Mouse (Mus musculus): ENCODE measurements at regions not wholly inside any gene's neighbourhood (a gene's known extent, or its start where the extent isn't known, plus 50 kb on each side); places are given as distances from the start of the nearest gene placed in this dataset.
"Not testable (repeated sequence)": the region's sequence is repeated elsewhere in the genome, so short reads cannot be mapped to it uniquely, and the experiment has no call there.

GRCm38 (mm10) chr15:43581246-43581645 lies 3447.1 kb downstream of the 9330182O14Rik start:
- intact Hi-C loops (cut with DNase I) = no loop called here

GRCm38 (mm10) chr15:43585751-43586150 lies 3451.6 kb downstream of the 9330182O14Rik start:
- DNase-seq = no peak
- intact Hi-C loops (cut with DNase I) = no loop called here

More at GRCm38 (mm10) chr15:43581246-43581645, 3447.1 kb downstream of the 9330182O14Rik start:
- no peak for DNase-seq

- DNase-seq = no peak
- intact Hi-C loops (cut with DNase I) = no loop called here
These were observed 3453.9 kb downstream of the 9330182O14Rik start for GRCm38 (mm10) chr15:43588021-43588420.

- DNase-seq = no peak
- intact Hi-C loops (cut with DNase I) = no loop called here
These were observed 3473.5 kb downstream of the 9330182O14Rik start for GRCm38 (mm10) chr15:43607700-43608099.

- intact Hi-C loops (cut with DNase I) = no loop called here
These were observed 3475.7 kb downstream of the 9330182O14Rik start for GRCm38 (mm10) chr15:43609901-43610300.

GRCm38 (mm10) chr15:43614004-43614661 lies 3480.0 kb downstream of the 9330182O14Rik start:
- intact Hi-C loops (cut with DNase I) = no loop called here
- no peak for DNase-seq

More at GRCm38 (mm10) chr15:43609901-43610300, 3475.7 kb downstream of the 9330182O14Rik start:
- no peak for DNase-seq

- DNase-seq = no peak
- intact Hi-C loops (cut with DNase I) = no loop called here
These were observed 3481.6 kb downstream of the 9330182O14Rik start for GRCm38 (mm10) chr15:43615727-43616126.

- intact Hi-C loops (cut with DNase I) = no loop called here
- DNase-seq = no peak
These were observed 3490.3 kb downstream of the 9330182O14Rik start for GRCm38 (mm10) chr15:43624431-43624965.

GRCm38 (mm10) chr15:43625021-43625510 lies 3490.9 kb downstream of the 9330182O14Rik start:
- intact Hi-C loops (cut with DNase I) = no loop called here

GRCm38 (mm10) chr15:43650818-43651500 lies 3516.8 kb downstream of the 9330182O14Rik start:
- intact Hi-C loops (cut with DNase I) = no loop called here

More at GRCm38 (mm10) chr15:43625021-43625510, 3490.9 kb downstream of the 9330182O14Rik start:
- DNase-seq = no peak

GRCm38 (mm10) chr15:43663648-43664047 lies 3529.5 kb downstream of the 9330182O14Rik start:
- intact Hi-C loops (cut with DNase I) = no loop called here
- no peak for DNase-seq

More at GRCm38 (mm10) chr15:43650818-43651500, 3516.8 kb downstream of the 9330182O14Rik start:
- DNase-seq = no peak

- intact Hi-C loops (cut with DNase I) = no loop called here
- peak in 1 of 2 experiments; percentile 1 for DNase-seq
These were observed 3544.7 kb downstream of the 9330182O14Rik start for GRCm38 (mm10) chr15:43678844-43679243.

GRCm38 (mm10) chr15:43682176-43682575 lies 3548.0 kb downstream of the 9330182O14Rik start:
- intact Hi-C loops (cut with DNase I) = no loop called here

GRCm38 (mm10) chr15:43691998-43692397 lies 3557.8 kb downstream of the 9330182O14Rik start:
- DNase-seq; intact Hi-C loops (cut with DNase I): not testable (repeated sequence)

More at GRCm38 (mm10) chr15:43682176-43682575, 3548.0 kb downstream of the 9330182O14Rik start:
- no peak for DNase-seq

- DNase-seq = no peak
These were observed 3561.3 kb downstream of the 9330182O14Rik start for GRCm38 (mm10) chr15:43695451-43695850.

GRCm38 (mm10) chr15:43717035-43717434 lies 3582.9 kb downstream of the 9330182O14Rik start:
- DNase-seq = no peak
- intact Hi-C loops (cut with DNase I) = no loop called here

More at GRCm38 (mm10) chr15:43695451-43695850, 3561.3 kb downstream of the 9330182O14Rik start:
- intact Hi-C loops (cut with DNase I) = no loop called here

- intact Hi-C loops (cut with DNase I) = no loop called here
These were observed 3583.4 kb downstream of the 9330182O14Rik start for GRCm38 (mm10) chr15:43717559-43717958.

GRCm38 (mm10) chr15:43720916-43721315 lies 3586.8 kb downstream of the 9330182O14Rik start:
- intact Hi-C loops (cut with DNase I) = no loop called here
- DNase-seq = no peak

More at GRCm38 (mm10) chr15:43717559-43717958, 3583.4 kb downstream of the 9330182O14Rik start:
- no peak for DNase-seq

GRCm38 (mm10) chr15:43735697-43736096 lies 3601.5 kb downstream of the 9330182O14Rik start:
- DNase-seq = no peak
- intact Hi-C loops (cut with DNase I) = no loop called here

- intact Hi-C loops (cut with DNase I) = loop anchor here (1.0 to 5.0 kb wide), 3 partner anchors 216 to 796 kb away; no protein-coding TSS in a partner anchor
- peak; percentile 5 to 28 for DNase-seq
These were observed 3624.1 kb downstream of the 9330182O14Rik start for GRCm38 (mm10) chr15:43758256-43758655.

GRCm38 (mm10) chr15:43764606-43765005 lies 3630.4 kb downstream of the 9330182O14Rik start:
- no peak for DNase-seq
- intact Hi-C loops (cut with DNase I) = no loop called here
